Mouse (Mus musculus) cerebellum, adult 11 months (tissue): Measurements from ENCODE around the gene 4932438H23Rik.
"Not testable (repeated sequence)": the region's sequence is repeated elsewhere in the genome, so short reads cannot be mapped to it uniquely, and the experiment has no call there.

ENCODE experiments used
- DNase-seq: peaks from one replicate; pipeline ENCODE4 v3.0.0; 2022

Gene 4932438H23Rik

DNA sequence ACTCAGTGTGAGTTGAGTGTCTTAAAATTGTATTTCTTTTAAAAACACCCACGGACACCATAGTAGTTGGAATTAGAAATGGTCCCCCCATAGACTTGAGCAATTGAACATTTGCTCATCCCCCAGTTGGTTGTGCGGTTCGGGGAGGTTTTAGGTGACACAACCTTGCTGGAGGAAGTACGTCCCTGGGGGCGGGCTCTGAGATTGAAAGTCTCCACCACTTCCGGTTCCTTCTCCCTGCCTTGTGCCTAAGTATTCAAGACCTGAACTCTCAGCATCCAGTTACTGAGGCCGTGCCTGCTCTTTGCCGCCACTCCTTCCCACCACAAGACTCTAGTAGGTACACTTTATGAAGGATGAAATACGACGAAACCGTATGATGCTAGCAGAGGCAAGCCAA lies 2.9 kb upstream of the 4932438H23Rik start:
- no peak for DNase-seq

DNA sequence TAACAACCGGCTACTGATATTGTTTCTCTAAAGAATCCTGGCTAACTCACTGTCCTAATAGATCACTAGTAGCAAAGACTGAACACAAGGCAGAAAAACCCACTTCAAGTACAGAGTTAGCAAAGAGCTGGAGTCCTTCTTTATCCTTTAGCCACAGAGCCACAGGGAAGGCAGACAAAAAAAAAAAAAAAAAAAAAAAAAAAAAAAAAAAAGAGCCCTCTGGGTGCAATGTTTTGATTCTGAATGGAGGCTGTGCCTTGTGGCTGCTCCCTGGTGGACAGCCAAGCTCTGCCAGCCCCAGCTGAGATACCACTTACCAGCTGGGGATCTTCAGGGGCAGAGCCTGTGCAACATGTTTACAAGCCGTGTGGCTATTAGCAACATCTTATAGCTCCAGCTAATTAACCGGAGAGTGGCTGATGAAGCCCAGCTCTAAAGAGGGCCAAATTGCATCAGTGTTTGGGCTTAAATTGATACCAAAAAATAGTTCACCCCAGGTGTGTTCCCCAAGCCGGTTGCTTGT lies 2.1 kb upstream of the 4932438H23Rik start:
- no peak for DNase-seq

DNA sequence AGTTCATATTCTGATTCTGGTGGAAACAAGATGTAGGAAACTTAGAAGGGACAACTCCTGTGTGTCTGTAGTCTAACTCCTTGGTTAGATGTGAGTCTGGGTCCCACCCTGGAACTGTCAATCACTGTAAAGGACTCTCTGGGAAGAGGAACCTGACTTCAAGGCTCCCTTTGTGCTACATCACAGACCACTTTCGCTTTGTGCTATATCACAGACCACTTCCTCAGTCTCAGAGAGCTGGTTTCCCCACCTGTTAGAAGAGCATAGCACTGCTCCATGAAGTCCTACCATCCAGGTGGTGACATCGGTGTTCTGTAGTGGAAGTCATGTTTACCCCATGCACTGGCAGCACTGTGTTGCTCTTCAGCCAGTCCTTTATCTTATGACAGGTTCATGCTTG lies 1.1 kb upstream of the 4932438H23Rik start:
- DNase-seq = no peak

DNA sequence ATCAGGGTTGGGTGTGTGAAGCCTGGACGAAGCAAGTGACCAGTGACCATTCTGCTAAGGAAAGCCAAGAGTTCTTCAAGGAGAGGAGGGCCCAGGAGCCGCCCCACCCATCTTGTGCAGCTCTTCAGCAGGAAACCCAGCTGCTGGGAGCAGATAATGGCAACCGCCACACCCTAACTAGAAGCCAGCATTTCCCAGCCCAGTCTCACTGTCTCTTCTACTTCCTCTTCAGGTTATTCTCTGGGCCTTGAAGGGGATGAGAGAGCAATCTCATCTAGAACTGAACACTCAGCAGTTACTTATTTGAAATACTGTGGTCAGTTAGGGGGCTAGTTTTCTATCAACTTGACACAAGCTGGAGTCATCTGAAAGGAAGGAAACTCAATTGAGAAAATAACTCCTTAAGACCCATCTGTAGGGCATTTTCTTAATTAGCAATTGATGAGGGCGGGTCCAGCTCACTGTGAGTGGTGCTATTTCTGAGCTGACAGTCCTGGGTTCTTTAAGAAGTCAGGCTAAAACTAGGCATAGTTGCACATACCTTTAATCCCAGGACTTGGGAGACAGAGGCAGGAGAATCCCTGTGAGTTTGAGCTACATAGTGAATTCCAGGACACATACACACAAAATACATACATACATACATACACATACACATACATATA lies 8.1 kb downstream of the 4932438H23Rik start:
- DNase-seq = no peak

DNA sequence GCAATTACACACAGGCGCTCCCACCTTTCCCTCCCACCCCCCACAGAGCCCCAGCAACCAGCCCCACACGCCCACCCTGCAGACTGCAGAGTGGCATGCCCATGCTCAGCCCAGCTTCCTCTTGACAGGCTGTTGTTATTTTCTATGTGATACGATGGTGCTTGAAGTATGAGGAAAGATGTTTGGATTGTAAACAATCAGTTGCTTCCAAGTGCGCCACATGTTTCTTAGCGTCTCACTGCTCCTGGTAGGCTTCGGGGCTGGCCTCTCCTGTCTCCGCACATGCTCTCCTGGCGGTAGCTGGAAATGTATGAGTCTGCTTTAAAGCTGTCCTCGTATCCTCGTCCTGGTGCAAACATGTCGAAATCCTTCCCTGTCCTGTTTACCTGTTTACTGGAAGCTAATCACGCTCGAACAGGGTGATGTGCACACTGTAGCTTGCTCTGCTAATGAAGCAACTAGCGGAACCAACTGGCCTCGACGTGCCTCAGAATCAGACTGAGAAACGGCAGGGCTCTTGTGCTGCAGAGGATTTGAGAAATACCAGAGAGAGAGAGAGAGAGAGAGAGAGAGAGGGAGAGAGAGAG lies 9.6 kb downstream of the 4932438H23Rik start:
- DNase-seq = peak; percentile 27

DNA sequence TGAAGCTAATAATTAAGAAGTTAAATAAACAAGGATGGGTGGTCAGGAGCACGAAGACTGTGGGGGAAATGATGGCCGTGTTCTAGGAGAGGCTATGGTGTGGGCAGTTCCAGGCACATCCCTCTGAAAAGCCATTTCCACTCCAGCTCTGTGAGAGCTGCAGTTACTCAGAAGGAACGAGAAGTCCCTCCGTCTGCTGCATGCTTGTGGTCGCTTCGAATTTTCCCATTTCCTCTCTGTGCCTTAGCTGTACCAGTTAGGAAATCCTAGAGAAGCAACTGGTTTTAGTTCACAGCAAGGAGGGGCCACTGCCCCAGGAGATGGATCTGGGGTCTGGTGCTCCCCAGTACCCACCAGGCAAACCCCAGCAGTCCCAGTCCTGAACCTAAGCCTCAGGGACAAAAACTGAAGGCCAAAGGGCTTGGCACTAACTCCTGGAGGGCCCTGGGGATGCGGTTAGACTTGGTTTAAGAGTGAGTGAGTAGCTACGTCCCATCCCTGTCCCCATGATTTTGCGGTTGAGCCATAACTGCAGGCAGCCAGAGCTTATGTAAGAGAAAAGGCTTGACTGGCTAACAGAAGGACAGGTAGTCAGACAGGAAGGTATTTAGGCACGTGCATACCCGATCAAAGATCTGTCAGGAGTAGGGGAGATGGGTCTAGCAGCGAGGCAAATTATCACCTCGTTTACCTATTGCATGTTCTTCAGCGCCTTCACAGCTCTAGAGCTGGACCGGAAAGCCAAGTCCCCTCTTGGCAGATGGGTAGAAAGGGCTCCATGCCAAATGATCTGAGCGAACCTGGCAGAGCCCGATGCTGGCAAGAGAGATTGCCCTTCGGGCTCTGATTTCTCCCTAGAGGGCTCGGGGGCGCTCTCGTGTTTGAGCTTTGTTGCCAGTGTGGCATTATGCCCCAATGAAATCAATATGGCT lies 10.3 kb downstream of the 4932438H23Rik start:
- peak; percentile 87 for DNase-seq

DNA sequence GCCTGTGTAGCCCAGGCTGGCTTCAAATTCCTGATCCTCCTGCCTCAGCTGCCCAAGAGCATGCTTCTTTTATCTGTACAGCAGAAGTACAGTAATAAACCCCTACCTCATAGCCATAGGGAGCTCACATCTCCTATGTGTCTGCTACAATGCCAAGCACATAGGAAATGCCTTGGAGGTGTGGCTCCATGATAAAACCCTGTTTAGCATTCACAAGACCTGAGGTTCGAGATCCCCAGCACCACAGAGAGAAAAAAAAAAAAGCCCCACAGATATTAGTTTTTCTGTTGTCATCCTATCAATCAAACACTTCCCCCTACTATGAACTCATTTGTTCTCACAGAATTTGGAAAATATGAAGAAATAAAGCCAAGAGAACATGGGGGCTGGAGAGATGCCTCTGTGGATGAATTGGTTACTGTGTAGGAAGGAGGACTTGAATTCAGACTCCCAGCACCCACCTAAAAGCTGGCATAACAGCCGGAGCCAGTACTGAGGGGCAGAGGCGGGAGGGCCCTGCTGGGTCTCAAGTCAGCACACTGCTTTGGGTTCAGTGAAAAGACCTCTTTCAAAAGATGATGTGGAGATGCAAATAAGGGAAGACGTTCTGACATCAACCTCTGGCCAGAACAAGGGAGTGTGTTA lies 11.8 kb downstream of the 4932438H23Rik start:
- DNase-seq = no peak

DNA sequence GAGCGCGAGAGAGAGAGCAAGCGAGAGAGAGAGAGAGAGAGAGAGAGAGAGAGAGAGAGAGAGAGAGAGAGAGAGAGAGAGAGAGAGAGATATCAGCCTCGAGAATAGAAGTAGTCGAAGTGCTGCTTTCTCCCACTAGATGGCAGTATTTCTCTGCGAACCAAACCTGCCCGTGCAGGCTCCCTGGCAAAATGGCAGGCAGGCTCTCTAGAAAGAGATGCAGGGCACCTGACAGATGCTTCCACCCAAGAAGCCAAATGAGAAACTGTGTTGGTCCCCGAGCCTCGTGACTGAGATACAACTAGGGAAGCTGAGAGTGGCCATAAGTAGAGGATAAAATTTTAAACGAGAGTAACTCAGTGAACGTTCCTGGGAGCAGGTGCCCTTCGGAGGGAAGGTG lies 13.4 kb downstream of the 4932438H23Rik start:
- peak; percentile 75 for DNase-seq

DNA sequence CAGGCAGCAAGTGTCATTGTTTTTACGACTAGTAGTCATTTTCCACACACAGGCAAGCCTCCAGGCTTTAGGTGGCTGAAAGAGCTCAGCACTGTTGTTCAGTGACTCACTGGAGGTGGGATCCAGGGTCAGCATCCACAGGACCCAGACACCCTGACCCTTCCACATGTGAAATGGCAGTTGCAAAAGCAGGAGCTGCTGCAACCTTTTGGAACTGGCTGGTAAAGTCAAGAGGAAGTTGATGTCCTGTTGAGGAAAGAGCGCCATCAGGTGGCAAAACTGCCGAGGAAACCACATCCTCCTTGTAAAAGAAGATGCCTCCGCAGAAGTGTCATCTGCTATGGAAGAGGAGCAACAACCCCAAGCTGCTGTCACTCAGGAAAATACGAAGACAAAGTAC lies 18.7 kb downstream of the 4932438H23Rik start:
- no peak for DNase-seq

DNA sequence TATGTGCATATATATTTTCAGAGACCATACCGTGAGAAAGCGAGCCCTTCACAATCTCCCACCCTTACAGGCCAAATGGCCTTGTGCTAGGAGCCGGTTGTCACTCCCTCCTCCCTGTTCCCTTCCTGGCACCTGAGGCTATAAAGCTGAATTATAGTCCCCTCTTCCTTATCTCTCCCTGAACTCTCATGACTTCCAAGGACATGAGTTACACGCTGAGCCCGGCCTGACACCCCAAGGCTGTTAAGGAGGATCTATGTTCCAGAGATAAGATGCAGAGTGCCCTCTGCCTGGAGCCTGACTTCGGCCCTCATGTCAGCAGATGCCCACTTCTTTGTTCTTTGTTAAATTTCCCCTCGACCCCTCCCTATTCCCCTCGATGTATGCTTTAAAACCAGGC lies 19.5 kb downstream of the 4932438H23Rik start:
- not testable (repeated sequence) for DNase-seq

DNA sequence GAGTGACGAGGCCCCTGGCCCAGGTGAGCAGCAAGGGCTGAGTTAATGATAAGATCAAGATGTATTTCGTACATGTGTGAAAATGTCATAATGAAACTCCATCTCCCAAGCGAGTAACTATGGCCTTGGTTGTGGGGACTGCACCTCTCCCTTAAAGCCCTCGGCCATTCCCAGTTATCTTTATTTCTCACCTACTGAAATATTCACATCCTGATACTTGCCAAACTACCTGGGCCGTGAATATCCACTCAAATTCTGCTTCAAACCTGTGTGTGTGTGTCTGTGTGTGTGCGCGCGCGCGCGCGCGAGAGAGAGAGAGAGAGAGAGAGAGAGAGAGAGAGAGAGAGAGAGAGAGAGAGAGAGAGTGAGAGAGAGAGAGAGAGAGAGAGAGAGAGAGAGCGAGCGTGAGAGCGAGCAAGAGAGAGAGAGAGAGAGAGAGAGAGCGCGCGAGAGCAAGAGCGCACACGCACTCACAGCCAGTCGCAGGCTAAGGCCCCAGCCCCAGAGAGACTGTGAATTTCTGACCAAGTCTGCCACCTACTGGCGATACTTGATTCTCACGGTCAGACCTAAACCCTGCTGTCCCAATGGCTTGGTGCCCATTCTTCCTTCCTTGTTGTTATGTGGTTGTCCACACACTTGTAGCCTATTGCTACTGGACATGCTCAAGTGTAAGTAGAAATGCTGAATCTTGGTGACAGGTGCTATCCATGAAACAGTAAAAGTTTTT lies 21.6 kb downstream of the 4932438H23Rik start:
- DNase-seq = peak; percentile 88

DNA sequence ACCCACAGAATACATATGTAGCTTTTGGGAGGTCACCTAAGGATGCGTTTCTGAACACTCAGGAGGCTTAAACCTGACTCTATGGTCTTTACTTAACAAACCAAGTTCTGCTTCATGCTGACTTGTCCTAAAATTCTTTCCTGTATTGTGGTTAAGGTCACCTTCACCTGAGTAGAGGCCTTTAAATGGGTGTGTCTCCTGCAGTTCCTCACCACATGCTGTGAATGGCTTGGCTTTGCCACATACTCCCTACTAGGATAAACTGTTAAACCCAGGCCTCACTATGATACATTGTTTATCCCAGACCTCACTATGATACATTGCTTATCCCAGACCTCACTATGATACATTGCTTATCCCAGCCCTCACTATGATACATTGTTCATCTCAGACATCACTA lies 22.7 kb downstream of the 4932438H23Rik start:
- DNase-seq = no peak

DNA sequence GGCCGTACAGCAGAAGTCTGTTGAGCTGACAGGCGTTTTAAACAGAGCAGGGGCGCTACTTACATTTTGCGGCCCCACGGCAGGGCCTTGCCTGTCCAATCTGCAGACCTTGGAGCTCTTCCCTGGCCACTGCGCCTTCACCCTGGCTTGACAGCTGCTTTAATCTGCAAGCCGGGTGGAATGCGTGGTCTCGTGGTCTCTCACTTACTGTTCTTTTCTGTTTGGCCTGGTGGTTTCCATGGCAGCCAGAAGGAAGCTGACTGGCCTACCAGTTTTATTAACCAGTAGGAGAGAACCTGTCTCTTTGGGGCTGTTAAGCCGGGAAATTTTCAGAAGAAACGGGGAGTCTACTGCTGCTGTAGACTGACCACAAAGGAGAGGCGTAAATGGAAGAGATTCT lies 26.0 kb downstream of the 4932438H23Rik start:
- DNase-seq = no peak

DNA sequence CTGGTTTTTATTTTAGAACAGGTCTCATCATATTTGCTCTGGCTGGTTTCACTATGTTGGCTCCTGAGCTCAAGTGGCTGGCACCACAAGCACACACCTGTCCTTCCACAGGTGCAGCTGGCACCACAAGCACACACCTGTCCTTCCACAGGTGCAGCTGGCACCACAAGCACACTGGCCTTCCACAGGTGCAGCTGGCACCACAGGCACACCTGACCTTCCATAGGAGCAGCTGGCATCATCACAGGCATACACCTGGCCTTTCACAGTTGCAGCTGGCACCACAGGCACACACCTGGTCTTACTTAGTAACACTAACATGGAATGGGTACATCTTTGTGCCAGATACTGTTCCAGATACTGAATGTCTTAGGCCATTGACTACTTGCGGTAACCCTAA lies 27.8 kb downstream of the 4932438H23Rik start:
- no peak for DNase-seq

DNA sequence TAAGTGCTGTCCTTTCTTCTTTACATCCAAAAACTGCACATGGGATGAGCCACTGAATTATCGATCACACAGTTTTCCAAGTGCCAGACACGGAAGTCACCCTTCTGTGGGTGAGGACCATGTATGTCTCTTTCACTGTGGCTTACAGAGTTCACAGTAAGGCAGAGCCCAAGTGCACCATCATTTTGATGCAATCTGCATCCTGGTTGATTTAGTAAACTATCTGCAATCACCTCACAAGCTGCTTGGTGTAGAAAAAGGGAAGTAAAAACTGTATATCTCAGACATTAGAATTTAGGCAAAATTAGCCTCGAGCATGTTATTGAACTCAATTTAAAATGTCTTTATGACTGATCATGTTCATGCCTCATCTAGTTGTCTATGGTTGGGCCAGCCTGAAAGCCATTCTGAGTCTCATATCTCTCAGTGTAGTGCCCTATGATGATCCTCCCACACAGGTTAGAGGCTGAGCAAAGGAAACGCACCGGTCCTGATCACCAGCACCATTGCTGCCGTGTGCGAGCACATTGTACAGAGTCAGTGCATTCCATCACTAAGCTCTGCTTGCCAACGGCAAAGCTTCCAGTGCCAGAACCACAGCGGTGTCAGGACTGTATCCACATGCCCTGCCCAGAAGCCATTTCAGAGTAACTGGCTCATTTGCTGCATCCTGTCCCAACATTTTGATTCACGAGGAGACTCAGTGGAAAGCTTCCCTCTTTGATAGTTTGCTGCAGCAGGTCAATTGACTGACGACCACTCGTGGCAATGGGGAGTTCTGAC lies 30.1 kb downstream of the 4932438H23Rik start:
- DNase-seq = no peak

DNA sequence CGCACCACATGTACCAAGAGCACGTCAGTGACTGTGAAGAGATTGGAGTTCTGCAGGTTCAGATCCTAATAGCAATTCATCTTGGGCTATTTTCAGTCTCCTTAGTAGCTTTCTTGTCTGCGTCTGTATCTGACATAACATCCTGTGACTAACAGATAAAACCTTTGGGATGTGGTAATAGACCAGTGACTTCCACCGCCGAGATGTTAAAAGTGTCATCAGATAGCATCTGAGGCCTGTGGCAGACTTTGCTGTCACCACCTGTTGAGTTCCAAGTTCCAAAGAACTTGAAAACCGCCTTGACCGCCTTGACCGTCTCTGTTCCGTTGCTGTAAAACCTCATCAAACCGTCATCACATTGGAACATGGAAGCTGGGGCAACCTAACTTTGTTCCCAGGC lies 31.1 kb downstream of the 4932438H23Rik start:
- no peak for DNase-seq

DNA sequence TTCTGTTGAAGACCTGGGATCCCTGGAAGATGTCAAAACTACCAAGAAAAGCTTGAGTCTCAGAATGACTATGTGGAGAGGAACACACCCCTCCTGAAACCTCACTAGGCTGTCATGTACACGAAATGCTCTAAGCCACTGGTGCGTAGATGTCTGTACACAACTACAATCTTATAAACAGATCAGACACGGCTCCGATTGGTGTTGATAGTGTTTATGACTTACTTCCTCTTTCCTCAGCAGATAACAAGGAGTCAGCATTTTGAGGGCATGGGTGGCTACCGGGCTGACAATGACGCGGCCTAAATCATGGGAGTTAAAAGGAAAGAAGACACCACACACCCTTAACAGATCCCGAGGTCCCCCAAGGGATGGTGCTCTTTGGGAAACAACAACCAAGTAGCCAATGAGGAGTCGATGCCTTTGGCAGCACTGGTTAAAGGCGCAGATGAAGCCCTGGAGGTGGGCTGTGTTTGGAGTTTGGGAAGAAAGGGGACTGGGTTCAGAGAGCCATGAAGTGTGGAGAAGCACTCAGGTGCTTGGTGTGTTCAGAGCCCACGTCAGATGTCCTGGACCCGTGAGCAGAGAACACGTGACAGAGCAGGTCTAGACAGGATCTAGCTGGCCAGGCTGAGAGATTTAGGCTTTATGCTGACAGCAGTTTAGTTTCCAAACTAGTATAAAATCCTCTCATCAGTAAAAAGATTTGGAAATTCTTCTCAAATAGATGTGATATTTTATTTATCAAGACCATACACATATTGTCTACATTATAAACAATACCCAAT lies 33.2 kb downstream of the 4932438H23Rik start:
- DNase-seq = no peak

DNA sequence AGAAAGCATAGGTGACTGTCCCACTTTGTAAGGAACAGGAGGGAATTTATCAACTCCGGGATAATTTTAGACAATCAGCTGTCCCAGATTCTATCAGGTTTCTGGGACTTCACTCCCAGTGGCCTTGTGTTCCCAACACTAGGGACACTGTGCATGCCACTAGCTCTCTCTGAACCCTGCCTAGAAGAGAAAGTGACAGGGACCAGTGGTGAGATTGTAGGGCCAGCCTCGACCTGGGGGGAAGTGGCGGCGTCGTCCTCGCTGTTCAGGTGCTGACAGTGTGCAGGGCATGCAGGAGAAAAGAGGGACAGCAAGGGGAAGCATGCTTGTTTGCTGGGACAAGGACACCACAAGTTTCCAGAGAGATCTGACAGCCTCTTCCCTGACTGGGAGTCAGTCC lies 37.2 kb downstream of the 4932438H23Rik start:
- DNase-seq = no peak

DNA sequence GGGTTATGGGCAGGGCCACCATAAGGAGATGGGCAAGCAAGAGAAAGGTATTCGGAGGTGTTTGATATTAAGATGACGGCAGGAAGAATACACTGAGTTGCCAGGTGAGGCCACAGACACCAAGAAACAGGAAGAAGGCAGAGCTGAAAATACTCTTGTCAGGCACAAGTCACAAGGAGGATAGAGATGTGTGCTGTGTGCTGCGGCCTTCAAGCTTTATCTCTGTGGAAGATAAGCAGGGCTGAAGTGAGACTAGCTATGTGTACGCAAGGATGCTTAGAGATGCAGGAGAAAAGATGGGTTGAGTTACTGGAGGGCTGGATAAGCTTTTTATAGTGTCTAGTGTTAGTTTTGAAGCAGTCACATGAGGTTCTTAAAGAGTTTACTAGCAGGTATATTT lies 37.7 kb downstream of the 4932438H23Rik start:
- DNase-seq = no peak

DNA sequence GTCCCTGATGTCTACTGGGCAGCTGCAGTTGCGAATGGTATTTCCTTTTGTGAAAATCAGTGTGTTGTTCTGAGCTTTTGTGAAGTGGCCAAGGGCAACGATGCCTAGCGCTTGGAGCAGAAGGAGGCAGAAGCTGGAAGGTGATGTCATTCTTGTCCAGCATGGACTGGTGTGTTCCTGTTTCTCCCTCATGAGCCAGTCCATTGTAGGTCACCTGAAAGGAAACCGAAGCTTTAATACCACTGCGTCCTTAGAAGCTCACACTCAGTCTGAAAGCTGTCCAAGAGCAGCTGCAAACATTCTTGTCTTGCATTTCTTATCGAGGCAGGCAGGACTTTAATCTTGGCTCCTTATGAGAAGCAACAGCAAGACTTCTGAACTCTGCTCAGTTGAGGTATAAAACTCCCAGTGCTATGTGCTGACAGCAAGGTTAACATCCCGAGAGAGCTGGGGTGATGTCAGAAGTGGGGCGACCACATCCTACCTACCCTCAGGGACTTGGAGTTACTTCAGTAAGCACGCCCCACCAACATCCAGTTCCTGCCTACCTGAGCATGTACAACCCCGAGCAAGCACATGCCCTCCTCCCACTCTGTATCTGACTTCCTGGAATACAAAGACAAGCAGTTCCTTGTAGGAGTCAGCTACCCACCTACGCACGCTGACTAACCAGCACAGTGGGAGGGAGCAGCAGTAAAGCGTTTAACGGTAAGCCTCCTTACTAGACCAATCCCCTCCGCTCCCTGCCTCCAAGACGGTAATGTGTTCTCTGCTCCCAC lies 38.7 kb downstream of the 4932438H23Rik start:
- DNase-seq = no peak
